Comparison of ENCODE assay signal across 19 mouse cellular contexts in genomic region chrX:167132989-167133395, GRCm38 (mm10).
A peak's percentile ranks its signal among the peaks of the same experiment; 100 is the strongest.
DNase-seq lines count a peak whose midpoint lies in the region; ATAC-seq lines count a peak whose summit lies in the region.
"Had no signal": no experiment of that assay in that cellular context is flagged by ENCODE, and none has a peak within 500 bp of the region (broad histone marks: within the 10 kb centered on the region; RNA-seq: fewer than 3 reads in every experiment).

No protein-coding gene starts in this region.

- peak; percentile 9 to 14 for DNase-seq in adrenal gland, postnatal 36 days
- no peak for DNase-seq in adrenal gland, postnatal 4 days (ENCODE audit: low spot score in 2 of 2)
- DNase-seq in urinary bladder, postnatal 14 days (ENCODE audit: low spot score), result no peak
- no peak for DNase-seq in spleen, adult 18-20 months
- DNase-seq: B cell, adult 2 months; cerebellum, adult 9-10 months; gastrocnemius, postnatal 14 days; heart, adult 2 months; heart, postnatal 14 days; lung, postnatal 4 days; right cerebral cortex, postnatal 25 days; thymus, adult 18-20 months; thymus, postnatal 4 days had no signal

- peak; percentile 32 for ATAC-seq in CD4-positive, CD25-positive, alpha-beta regulatory T cell, adult 4 months
- peak; percentile 53; the same call in 1 of the 2 replicates for ATAC-seq in granulocyte monocyte progenitor cell, adult 5-6 weeks (replicated peaks; ENCODE audit: poor library complexity, severe bottlenecking)
- peak; percentile 43; the same call in 1 of the 2 replicates for ATAC-seq in monocyte, adult 5-6 weeks (replicated peaks; ENCODE audit: insufficient number of reproducible peaks, low FRiP score, low TSS enrichment, poor library complexity, severe bottlenecking)
- ATAC-seq in cerebellum, adult (ENCODE audit: insufficient number of reproducible peaks, low FRiP score, low TSS enrichment), result no peak
- ATAC-seq: forebrain, embryonic 15.5 days; inflammation-experienced regulatory T-cells, adult 6 months had no signal

Comparison
In these comparisons a context has a peak if more than half of its experiments do, and no peak if none do; other contexts are left out.
1. DNase-seq: peak in adrenal gland, postnatal 36 days (2 of 2); none in adrenal gland, postnatal 4 days (0 of 2), urinary bladder, postnatal 14 days (single experiment) and spleen, adult 18-20 months (0 of 2).